ENCODE assay signal across 25 mouse cellular contexts in genomic region chr11:88354771-88355170, GRCm38 (mm10).
DNase-seq lines count a peak whose midpoint lies in the region; ATAC-seq and TF ChIP-seq lines count a peak whose summit lies in the region.
"Had no signal": no experiment of that assay in that cellular context is flagged by ENCODE, and none has a peak within 500 bp of the region (broad histone marks: within the 10 kb centered on the region; RNA-seq: fewer than 3 reads in every experiment).

No protein-coding gene starts in this region.

- H3K36me3 ChIP-seq in hindbrain, embryonic 12.5 days: peaks cover 26% of the 10 kb centered on the region
- H3K36me3 ChIP-seq in hindbrain, postnatal 0 days (ENCODE audit: insufficient read depth, low read length): no peaks in the 10 kb centered on the region
- peaks cover 10% of the 10 kb centered on the region; the same call in 1 of the 2 replicates for H3K36me3 ChIP-seq in kidney, embryonic 16.5 days (ENCODE audit: insufficient read depth, low read length)
- no peaks in the 10 kb centered on the region for H3K36me3 ChIP-seq in hindbrain, embryonic 15.5 days
- H3K36me3 ChIP-seq: lung, embryonic 15.5 days had no signal

- DNase-seq in hindbrain, postnatal 0 days (ENCODE audit: low spot score): no peak
- peak; percentile 34 to 58 for DNase-seq in kidney, adult 8-10 months
- peak; percentile 81 for DNase-seq in brain, embryonic 14.5 days (ENCODE audit: low read depth)
- no peak for DNase-seq in layer of hippocampus, postnatal 36 days
- DNase-seq: adrenal gland, postnatal 25 days; cerebellum, adult 2 months; cerebellum, postnatal 14 days; gastrocnemius, postnatal 36 days; heart, adult 2 months; heart, postnatal 4 days; thymus, adult 2 months; thymus, postnatal 36 days had no signal

- no peak overlapping the region for H3K4me3 ChIP-seq in hindbrain, embryonic 12.5 days
- no peak overlapping the region for H3K4me3 ChIP-seq in hindbrain, postnatal 0 days (ENCODE audit: low read length)
- H3K4me3 ChIP-seq in kidney, embryonic 16.5 days (ENCODE audit: low read length): no peak overlapping the region
- no peak overlapping the region for H3K4me3 ChIP-seq in hindbrain, embryonic 15.5 days
- H3K4me3 ChIP-seq: erythroblast, embryonic 14.5 days; forebrain, embryonic 13.5 days; gastrocnemius, adult 2 months; heart, adult 2 months; heart, embryonic 12.5 days; layer of hippocampus, adult 2 months; limb, embryonic 13.5 days; lung, embryonic 15.5 days had no signal

- TF ChIP-seq CTCF in hindbrain, postnatal 0 days (IDR thresholded peaks at IDR 0.05; ENCODE audit: low read depth): no peak
- no peak for TF ChIP-seq CTCF in brain, embryonic 14.5 days (IDR thresholded peaks at IDR 0.05; ENCODE audit: borderline replicate concordance, extremely low read depth, insufficient read depth, insufficient read length)

- no peak for ATAC-seq in hindbrain, embryonic 12.5 days (ENCODE audit: low FRiP score)
- no peak for ATAC-seq in hindbrain, postnatal 0 days
- ATAC-seq in kidney, embryonic 16.5 days (ENCODE audit: low FRiP score, low TSS enrichment): no peak
- ATAC-seq in hindbrain, embryonic 15.5 days (ENCODE audit: low FRiP score, low read depth): no peak
- ATAC-seq: CD4-positive, CD25-positive, alpha-beta regulatory T cell, adult 4 months; forebrain, embryonic 13.5 days had no signal

- no peak overlapping the region for H3K9ac ChIP-seq in hindbrain, embryonic 12.5 days
- no peak overlapping the region for H3K9ac ChIP-seq in hindbrain, postnatal 0 days (replicated peaks; ENCODE audit: low read length)
- H3K9ac ChIP-seq in kidney, embryonic 16.5 days (replicated peaks; ENCODE audit: low read length): no peak overlapping the region
- H3K9ac ChIP-seq in hindbrain, embryonic 15.5 days: no peak overlapping the region
- H3K9ac ChIP-seq: forebrain, embryonic 13.5 days; heart, embryonic 12.5 days; limb, embryonic 13.5 days; lung, embryonic 15.5 days had no signal

- no peaks in the 10 kb centered on the region for H3K27me3 ChIP-seq in hindbrain, embryonic 12.5 days
- no peaks in the 10 kb centered on the region for H3K27me3 ChIP-seq in hindbrain, postnatal 0 days (ENCODE audit: insufficient read depth, low read length)
- no peaks in the 10 kb centered on the region for H3K27me3 ChIP-seq in kidney, embryonic 16.5 days (ENCODE audit: insufficient read depth, low read length)
- no peaks in the 10 kb centered on the region for H3K27me3 ChIP-seq in hindbrain, embryonic 15.5 days
- H3K27me3 ChIP-seq: forebrain, embryonic 13.5 days; heart, embryonic 12.5 days; limb, embryonic 13.5 days; lung, embryonic 15.5 days had no signal

- no peak for TF ChIP-seq POLR2A in brain, embryonic 14.5 days (IDR thresholded peaks at IDR 0.05; ENCODE audit: borderline replicate concordance, extremely low read depth, insufficient read depth, insufficient read length, poor library complexity, severe bottlenecking)

- peaks cover 59% of the 10 kb centered on the region for H3K4me1 ChIP-seq in hindbrain, embryonic 12.5 days
- H3K4me1 ChIP-seq in hindbrain, postnatal 0 days (ENCODE audit: insufficient read depth, low read length): peaks cover 27% of the 10 kb centered on the region
- H3K4me1 ChIP-seq in kidney, embryonic 16.5 days (ENCODE audit: insufficient read depth, low read length): peaks cover 36% of the 10 kb centered on the region
- peaks cover 63% of the 10 kb centered on the region for H3K4me1 ChIP-seq in hindbrain, embryonic 15.5 days (replicated peaks)

- peak overlapping the region; percentile 40 for H3K27ac ChIP-seq in hindbrain, embryonic 12.5 days
- no peak overlapping the region for H3K27ac ChIP-seq in hindbrain, postnatal 0 days
- no peak overlapping the region for H3K27ac ChIP-seq in kidney, embryonic 16.5 days (ENCODE audit: low read length)
- H3K27ac ChIP-seq in hindbrain, embryonic 15.5 days (replicated peaks): 0 out of 2 replicates have a peak overlapping the region, but pooled peaks have one; percentile 89
- H3K27ac ChIP-seq: gastrocnemius, adult 2 months; heart, adult 2 months; layer of hippocampus, adult 2 months; limb, embryonic 13.5 days; lung, embryonic 15.5 days had no signal

- H3K9me3 ChIP-seq in hindbrain, embryonic 12.5 days (replicated peaks): no peaks in the 10 kb centered on the region
- no peaks in the 10 kb centered on the region for H3K9me3 ChIP-seq in hindbrain, postnatal 0 days (ENCODE audit: low read length)
- no peaks in the 10 kb centered on the region for H3K9me3 ChIP-seq in kidney, embryonic 16.5 days (ENCODE audit: low read length)
- no peaks in the 10 kb centered on the region for H3K9me3 ChIP-seq in hindbrain, embryonic 15.5 days
- H3K9me3 ChIP-seq: forebrain, embryonic 13.5 days; heart, embryonic 12.5 days; limb, embryonic 13.5 days; lung, embryonic 15.5 days had no signal

- no peak overlapping the region for H3K4me2 ChIP-seq in hindbrain, embryonic 12.5 days (replicated peaks)
- H3K4me2 ChIP-seq in hindbrain, postnatal 0 days (ENCODE audit: low read depth, low read length): no peak overlapping the region
- no peak overlapping the region for H3K4me2 ChIP-seq in kidney, embryonic 16.5 days (replicated peaks; ENCODE audit: low read depth, low read length)
- no peak overlapping the region for H3K4me2 ChIP-seq in hindbrain, embryonic 15.5 days
- H3K4me2 ChIP-seq: forebrain, embryonic 13.5 days; heart, embryonic 12.5 days; limb, embryonic 13.5 days; liver, embryonic 11.5 days; lung, embryonic 15.5 days; midbrain, embryonic 11.5 days had no signal

- 86% methylated on average over 9 of the region's 9 CpGs for WGBS in hindbrain, embryonic 12.5 days
- 68% methylated on average over 9 of the region's 9 CpGs for WGBS in hindbrain, postnatal 0 days
- 62% methylated on average over 9 of the region's 9 CpGs for WGBS in kidney, embryonic 16.5 days
- WGBS in hindbrain, embryonic 15.5 days: 64% methylated on average over 9 of the region's 9 CpGs

Comparison
In these comparisons a context has a peak if more than half of its experiments do, and no peak if none do; other contexts are left out.
1. H3K27ac ChIP-seq: peak in hindbrain, embryonic 12.5 days (single experiment) and hindbrain, embryonic 15.5 days (single experiment); none in hindbrain, postnatal 0 days (single experiment) and kidney, embryonic 16.5 days (single experiment).
2. DNase-seq: peak in kidney, adult 8-10 months (2 of 2) and brain, embryonic 14.5 days (single experiment); none in hindbrain, postnatal 0 days (single experiment) and layer of hippocampus, postnatal 36 days (0 of 2).